Mouse (Mus musculus): ENCODE measurements around the gene Tcf7l1.

GRCm38 (mm10) chr6:72729831-72730559 is 59.1 kb downstream of the Tcf7l1 start:
- TF ChIP-seq GATA1 (IDR thresholded peaks at IDR 0.05; ENCODE audit: borderline replicate concordance, low read length): no peak
- no peak for TF ChIP-seq FLI1 (IDR thresholded peaks at IDR 0.05; ENCODE audit: low read length)
